Mouse (Mus musculus) c-Kit-positive CD71-positive TER-119-negative erythroid progenitor cells, embryonic 14.5 days (primary cell): ENCODE results near the gene Gng3.
A peak's percentile ranks its signal among the peaks of the same experiment; 100 is the strongest.

ENCODE experiments used
- DNase-seq: peaks from one replicate; pipeline ENCODE4 v3.0.0-alpha.2; 2013; ENCODE audit warnings: low read depth

Gene Gng3

DNA sequence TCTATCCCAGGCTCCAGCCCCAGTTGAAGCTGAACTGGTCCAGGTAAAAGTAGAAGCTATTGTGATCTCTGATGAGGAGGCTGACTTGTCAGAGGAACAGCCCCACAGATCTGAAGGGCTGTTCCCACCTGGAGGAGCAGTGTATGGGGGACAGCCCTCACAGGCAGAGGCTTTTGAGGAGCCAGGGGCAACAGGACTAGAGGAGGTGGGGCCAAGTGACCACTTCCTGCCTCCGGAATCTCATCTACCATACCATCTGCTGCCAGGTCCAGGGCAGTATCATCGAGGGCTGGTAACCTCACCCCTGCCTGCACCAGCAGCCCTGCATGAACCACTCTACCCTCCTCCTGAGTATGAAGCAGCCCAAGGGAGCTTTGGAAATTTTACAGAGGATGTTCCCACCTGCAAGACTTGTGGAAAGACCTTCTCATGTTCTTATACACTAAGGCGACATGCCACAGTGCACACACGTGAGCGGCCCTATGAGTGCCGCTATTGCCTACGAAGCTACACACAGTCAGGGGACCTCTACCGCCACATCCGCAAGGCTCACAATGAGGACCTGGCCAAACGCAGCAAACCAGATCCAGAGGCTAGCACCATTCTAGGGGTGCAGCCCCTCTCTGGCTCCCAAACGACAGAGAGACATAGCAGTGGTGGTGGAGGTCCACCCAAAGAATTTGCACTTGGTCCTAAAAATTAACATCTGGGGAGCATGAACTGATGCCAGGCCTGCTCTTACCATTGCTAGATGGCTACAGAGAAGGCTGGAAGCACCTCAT lies 34.9 kb downstream of the Gng3 start:
- no peak for DNase-seq

DNA sequence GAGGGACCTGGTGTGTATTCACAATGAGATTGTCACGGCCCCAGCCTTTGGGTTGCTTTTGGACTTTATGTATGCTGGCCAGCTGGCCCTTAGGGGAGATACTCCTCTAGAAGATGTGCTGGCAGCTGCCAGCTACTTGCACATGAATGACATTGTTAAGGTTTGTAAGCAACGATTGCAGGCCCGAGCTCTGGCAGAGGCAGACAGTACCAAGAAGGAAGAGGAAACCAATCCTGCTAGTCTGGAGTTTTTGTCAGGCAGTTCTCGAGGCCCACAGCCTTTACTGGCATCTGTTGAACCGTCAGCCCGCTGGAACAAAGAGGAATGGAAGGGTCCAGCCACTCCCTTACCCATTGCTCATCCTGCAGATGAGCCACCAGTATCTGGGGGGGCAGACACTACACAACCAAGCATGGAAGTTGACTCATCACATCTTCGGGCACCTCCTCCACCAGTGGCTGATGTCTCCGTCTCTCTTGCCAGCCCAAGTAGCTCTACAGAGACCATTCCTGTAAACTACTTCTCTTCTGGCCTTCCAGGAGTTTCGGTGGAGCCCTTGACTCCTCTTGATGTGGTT lies 35.7 kb downstream of the Gng3 start:
- DNase-seq = no peak

DNA sequence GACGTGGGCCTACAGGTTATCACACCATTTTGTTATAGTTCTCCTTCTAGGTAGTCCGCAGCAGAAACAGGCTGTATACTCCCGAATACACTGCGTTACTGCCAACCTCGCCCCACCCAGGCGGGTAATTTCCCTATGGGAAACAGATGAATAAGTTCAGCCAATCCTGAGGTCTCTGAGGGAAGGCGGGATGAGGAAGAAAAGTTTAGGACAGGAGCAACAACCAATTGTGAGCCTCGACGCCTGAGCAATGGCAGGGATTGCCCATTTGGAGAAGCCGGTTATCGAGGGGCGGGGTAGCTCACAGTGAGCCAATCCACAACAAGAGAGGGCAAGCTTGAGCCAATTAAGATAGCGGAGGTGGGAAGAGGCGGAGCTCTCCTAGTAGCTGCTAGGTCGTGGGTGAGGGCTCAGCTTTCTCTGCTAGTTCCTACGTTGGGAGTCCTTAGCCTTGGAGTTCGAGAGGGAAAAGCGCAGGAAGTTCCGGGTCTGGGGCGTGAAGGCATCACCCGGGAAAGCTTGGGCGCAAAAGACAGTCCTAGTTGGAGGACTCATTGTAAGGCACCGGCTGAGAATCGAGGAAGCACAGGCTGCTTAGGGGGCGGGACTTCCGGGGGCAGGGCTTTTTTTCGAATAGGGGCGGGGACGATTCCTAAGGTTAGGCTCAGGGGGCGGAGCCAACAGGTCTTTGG lies 36.7 kb downstream of the Gng3 start, which contains the start of gene Zbtb3:
Zbtb3 (plus strand) TSS at position 426 of the 692 bp plus-strand sequence.
- DNase-seq = peak; percentile 97

DNA sequence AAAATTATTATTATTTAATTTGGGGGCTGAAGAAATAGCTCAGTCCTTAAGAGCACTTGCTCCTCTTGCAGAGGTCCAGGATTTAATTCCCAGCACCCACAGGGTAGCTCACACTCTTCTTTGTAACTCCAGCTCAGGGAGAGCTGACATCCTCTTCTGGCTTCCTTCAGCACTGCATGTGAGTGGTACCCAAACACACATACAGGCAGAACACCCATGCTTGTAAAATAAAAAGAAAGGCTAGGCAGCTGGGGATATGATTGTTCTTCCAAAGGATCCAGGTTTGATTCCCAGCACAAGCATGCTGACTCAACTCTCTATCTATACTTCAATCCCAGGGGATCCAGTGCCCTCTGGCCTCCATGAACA lies 40.1 kb downstream of the Gng3 start:
- DNase-seq = no peak

DNA sequence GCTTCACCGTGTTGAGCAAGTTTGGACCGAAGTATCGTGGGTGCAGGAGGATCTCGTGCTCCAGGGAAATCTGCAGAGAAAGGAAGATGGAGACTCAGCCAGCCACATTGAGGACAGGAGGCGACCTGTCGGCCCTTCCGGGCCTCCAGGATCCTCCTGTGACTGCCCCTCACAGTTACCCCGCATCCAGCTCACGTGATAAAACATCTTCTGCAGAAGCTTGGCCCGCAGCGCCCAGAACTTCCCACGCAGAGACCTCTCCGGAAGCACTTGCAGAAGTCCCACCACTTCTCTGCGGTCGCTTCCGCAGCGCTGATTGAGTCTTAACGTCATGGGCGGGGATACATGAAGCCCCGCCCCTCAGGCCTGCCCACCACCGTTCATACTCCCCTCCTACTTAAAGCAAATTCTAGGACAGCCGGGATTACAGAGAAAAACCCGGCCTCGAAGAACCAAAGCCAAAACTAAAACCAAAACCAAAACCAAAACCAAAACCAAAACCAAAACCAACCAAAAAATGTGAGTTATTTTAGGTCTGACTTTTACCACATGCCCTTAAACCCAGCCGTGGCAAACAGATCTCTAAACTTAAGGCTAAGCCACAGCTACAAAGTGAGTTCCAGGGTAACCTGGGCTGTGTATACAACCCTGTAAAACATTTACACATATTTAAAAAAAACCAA lies 40.6 kb downstream of the Gng3 start, which contains the start of gene Polr2g:
Polr2g (minus strand) TSS at position 314 of the 683 bp plus-strand sequence.
- peak; percentile 85 for DNase-seq

DNA sequence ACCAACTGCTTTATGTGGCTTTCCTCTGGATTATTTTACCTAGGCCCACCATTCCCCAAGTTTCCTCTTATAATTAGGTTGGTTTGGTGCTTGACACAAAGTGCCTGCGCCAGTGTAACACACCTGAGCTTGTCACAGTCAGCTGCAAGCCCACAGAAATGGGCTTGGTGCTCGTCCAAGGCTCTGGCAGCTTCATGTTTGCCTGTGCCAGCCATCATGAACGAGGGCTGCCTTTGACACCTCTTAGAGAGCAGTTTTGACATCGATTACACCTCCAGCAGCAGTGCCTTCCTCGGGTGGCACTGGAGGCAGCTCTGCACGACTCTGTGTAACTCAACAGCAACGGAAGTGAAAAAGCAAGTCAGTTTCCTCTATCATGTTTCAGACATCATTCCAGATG lies 48.8 kb downstream of the Gng3 start:
- DNase-seq = no peak

DNA sequence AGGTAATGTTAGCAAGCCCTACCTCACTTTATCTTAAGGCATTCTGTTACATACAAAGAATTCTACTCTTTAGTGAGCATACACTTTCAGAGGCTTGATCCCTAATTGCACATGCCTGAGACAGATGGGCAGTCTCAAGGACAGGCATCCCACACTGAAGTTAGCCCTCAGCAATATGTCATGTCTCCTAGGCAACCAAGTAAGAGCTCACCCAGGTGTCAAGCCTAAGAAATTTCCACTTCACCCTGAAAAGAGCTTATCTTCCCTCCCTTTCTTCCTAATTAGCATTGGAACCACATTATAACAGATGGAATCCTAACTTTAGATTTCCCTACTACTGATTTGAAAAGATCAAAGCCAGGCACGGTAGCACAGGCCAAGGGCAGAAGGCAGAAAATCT lies 49.8 kb downstream of the Gng3 start:
- DNase-seq = no peak

DNA sequence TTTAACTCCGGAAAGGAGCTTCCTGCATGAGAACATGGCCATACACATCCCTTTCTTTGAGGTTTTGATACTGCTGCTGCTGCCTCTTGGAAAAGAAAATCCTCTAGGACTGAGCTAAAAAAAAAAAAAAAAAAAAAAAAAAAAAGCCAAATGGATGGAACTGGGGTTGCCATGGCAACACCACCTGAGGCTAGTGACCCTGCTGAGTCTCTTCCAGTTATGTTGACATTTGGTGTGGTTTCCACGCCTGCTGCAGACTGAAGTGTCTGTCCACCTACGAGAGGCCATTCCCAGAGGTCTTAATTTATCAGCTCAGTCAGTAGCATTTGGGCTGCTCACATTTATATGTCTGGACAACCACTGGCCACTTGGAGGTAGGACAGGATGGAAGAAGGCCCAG lies 50.5 kb downstream of the Gng3 start:
- no peak for DNase-seq
